Mouse (Mus musculus) liver, adult 2 months (tissue): ENCODE results near the gene Tmem72.
A peak's percentile ranks its signal among the peaks of the same experiment; 100 is the strongest.

ENCODE experiments used
- CTCF ChIP-seq: fragments of 200-500 bp; IDR thresholded peaks from 2 replicates; pipeline ENCODE4 v1.5.1; 2011; ENCODE audit warnings: low read depth, low read length, control low read depth
- POLR2A ChIP-seq: fragments of 200-500 bp; IDR thresholded peaks from 2 replicates; pipeline ENCODE4 v1.6.1; 2011; ENCODE audit warnings: low read length, control low read depth; ENCODE audit not compliant: insufficient read depth; ENCODE audit errors: extremely low read depth

DNA sequence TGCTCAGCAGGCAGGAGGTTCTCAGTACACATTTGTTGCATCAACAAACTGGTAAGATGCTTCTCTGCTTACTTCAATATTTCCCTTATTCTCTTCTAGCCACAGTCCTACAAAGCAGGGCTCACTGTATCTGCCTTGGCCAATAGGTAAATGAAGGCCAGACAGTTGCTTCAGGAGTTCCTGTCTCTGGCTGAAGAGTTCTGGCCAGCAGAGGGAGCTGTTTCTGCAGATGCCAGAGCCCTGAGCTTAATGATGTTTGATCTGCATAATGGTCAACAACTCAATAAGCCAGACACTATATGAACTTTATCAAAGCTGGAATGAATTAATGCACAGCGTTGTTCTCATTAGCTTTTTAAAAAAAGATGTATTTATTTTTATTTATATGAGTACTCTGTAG is 84.6 kb downstream of the Tmem72 start:
- TF ChIP-seq CTCF (peak; percentile 81), POLR2A (no peak)
